Mouse (Mus musculus): ENCODE measurements around the gene Larp1. TPM values are rescaled to one million over a fixed set of nuclear protein-coding genes. Genes with fewer than 3 reads are reported as not detected.

Larp1 gene
- polyA plus RNA-seq, 1 experiment from 2014 or later: 18.5 TPM

DNA sequence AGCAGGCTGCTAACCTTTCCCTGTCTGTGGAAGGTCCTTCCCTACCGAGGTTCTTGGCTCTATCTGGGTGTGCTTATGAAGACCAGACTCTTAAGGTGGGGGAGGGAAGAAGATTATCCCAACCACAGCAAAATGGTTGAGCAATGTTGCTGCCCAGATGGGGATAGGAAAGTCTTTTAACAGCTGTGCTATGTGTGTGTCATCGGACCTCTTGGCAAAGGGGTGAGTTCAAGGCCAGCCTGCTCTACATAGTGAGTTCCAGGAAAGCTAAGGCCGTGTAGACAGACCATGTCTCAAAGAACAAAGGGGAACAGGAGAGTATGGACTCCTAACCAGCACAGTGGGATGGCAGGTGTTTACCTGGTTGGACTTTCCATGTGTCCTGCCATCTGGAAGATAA, 64.1 kb downstream of the Larp1 start:
- no peak overlapping the region for H3K9ac ChIP-seq (replicated peaks; ENCODE audit: low read depth, low read length)
- no peaks in the 10 kb centered on the region for H3K27me3 ChIP-seq (replicated peaks; ENCODE audit: control insufficient read depth, insufficient read depth, low read length)
- H3K4me1 ChIP-seq (replicated peaks; ENCODE audit: control insufficient read depth, insufficient read depth, low read length): no peaks in the 10 kb centered on the region
- no peak overlapping the region for H3K27ac ChIP-seq (ENCODE audit: low read length)
- no peaks in the 10 kb centered on the region for H3K36me3 ChIP-seq (ENCODE audit: control insufficient read depth, insufficient read depth)
- no peak for ATAC-seq
- no peaks in the 10 kb centered on the region for H3K9me3 ChIP-seq (ENCODE audit: control insufficient read depth, low read length)
- no peak overlapping the region for H3K4me2 ChIP-seq (ENCODE audit: low read length)
- whole genome bisulfite sequencing: 85% methylated on average over 3 of the region's 3 CpGs
- H3K4me3 ChIP-seq (replicated peaks; ENCODE audit: low read length): no peak overlapping the region

DNA sequence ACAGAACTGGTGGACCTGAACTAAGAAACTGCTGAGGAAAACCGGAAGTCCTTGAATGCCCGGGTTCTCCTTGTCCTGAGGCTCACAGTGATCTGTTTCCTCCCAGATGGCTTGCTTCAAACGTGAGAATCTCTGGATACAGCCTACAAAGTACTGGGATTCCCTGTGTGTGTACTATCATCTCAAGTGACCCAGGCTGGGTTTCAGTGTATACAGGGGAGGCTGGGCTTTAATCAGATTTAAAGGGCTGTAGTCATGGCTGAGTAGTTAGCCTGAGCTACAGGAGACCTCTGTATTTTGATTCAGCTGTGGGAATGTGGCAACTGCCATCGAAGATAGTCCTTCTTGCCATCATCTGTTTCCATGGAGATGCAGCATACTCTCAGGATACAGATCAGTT, 68.4 kb downstream of the Larp1 start:
- Histone ChIP-seq H3K9me3 (ENCODE audit: control insufficient read depth, low read length) (no peaks in the 10 kb centered on the region), H3K9ac (replicated peaks; ENCODE audit: low read depth, low read length) (no peak overlapping the region), H3K36me3 (ENCODE audit: control insufficient read depth, insufficient read depth) (no peaks in the 10 kb centered on the region), H3K4me2 (ENCODE audit: low read length) (no peak overlapping the region), H3K27ac (ENCODE audit: low read length) (no peak overlapping the region), H3K27me3 (replicated peaks; ENCODE audit: control insufficient read depth, insufficient read depth, low read length) (no peaks in the 10 kb centered on the region), H3K4me1 (replicated peaks; ENCODE audit: control insufficient read depth, insufficient read depth, low read length) (no peaks in the 10 kb centered on the region), H3K4me3 (replicated peaks; ENCODE audit: low read length) (no peak overlapping the region)
- ATAC-seq: no peak
- 73% methylated on average over 4 of the region's 4 CpGs for WGBS

DNA sequence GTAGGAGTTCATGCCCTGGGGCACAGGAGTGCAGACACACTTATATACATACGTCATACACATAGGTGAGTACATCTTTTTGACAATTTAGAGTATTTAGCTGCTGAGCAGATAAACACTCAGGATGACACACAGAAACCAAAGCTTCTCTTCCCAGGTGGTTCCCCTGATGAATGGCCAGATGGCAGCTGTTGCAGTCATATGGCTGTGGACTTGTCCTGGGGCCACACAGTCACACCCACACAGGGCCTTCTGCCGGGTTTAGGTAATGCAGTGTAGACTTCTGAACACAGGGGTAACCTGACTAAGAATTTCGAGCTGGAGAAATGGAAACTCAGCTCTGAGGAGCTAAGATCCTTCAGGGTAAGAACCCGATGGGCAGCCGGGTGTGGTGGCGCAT, 72.9 kb downstream of the Larp1 start:
- no peaks in the 10 kb centered on the region for H3K4me1 ChIP-seq (replicated peaks; ENCODE audit: control insufficient read depth, insufficient read depth, low read length)
- WGBS: 87% methylated on average over 6 of the region's 6 CpGs
- H3K27me3 ChIP-seq (replicated peaks; ENCODE audit: control insufficient read depth, insufficient read depth, low read length): no peaks in the 10 kb centered on the region
- H3K9me3 ChIP-seq (ENCODE audit: control insufficient read depth, low read length): no peaks in the 10 kb centered on the region
- no peak overlapping the region for H3K4me3 ChIP-seq (replicated peaks; ENCODE audit: low read length)
- no peak overlapping the region for H3K27ac ChIP-seq (ENCODE audit: low read length)
- H3K4me2 ChIP-seq (ENCODE audit: low read length): no peak overlapping the region
- H3K36me3 ChIP-seq (ENCODE audit: control insufficient read depth, insufficient read depth): no peaks in the 10 kb centered on the region
- H3K9ac ChIP-seq (replicated peaks; ENCODE audit: low read depth, low read length): no peak overlapping the region
- no peak for ATAC-seq

DNA sequence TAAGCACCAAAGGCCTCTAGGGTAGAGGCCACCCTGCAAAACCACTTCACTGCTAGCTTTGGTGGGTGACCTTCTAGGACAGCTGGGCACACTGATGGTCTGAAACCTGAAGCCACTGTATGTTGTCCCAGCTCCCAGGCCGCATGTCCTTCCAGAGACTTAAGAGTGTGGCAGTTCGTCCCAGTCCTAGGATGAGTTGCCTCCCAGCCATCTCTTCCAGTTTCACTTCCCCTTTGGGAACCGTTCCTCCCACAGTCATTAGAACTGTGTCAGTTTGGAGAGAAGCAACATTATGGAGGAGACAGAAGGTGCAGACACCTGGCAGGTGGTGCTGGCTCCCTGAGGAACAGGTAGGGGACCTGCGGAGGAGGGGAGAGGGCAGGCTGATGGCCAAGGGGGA, 83.7 kb downstream of the Larp1 start:
- H3K27ac ChIP-seq (ENCODE audit: low read length): no peak overlapping the region

DNA sequence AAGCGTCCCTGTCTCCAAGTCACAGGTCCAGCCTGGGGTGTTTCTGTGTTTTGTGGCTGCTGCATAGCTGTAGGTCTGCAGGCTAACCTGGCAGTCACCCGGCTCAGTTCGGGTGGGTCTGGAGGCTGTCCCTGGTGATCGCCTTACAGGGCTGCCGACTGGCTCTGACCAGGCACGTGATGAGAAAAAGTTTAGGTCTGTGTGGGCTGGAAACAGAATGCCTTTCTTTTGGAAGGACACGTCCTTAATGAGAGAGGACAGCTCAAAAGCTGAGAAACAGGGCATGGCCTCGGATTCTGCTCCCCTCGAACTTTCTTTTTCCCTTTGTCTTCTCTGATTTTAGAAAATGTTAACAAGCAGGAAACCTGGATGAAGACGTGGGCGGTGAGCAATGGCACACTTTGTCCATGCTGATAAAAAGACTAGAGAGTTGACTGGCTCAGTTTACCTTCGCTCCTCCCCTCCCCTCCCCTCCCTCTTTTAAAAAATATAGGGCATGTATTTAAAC, 84.2 kb downstream of the Larp1 start, which contains the start of gene Gm12248:
TSS of gene Gm12248 (minus strand) at position 114 of the 508 bp plus-strand sequence.
- Histone ChIP-seq H3K9ac (replicated peaks; ENCODE audit: low read depth, low read length) (no peak within 1 kb of the TSS), H3K9me3 (ENCODE audit: control insufficient read depth, low read length) (no peaks in the 10 kb centered on the region), H3K36me3 (ENCODE audit: control insufficient read depth, insufficient read depth) (no peaks in the 10 kb centered on the region), H3K4me3 (replicated peaks; ENCODE audit: low read length) (no peak within 1 kb of the TSS), H3K27ac (ENCODE audit: low read length) (no peak within 1 kb of the TSS), H3K4me1 (replicated peaks; ENCODE audit: control insufficient read depth, insufficient read depth, low read length) (peaks cover 4% of the 10 kb centered on the region; the same call in 1 of the 2 replicates), H3K4me2 (ENCODE audit: low read length) (no peak within 1 kb of the TSS), H3K27me3 (replicated peaks; ENCODE audit: control insufficient read depth, insufficient read depth, low read length) (no peaks in the 10 kb centered on the region)
- ATAC-seq: no peak
- 17% methylated on average over 12 of the region's 12 CpGs for WGBS

More for the DNA sequence above, 83.7 kb downstream of the Larp1 start:
- ATAC-seq: no peak
- Histone ChIP-seq H3K4me1 (replicated peaks; ENCODE audit: control insufficient read depth, insufficient read depth, low read length) (peaks cover under 1% of the 10 kb centered on the region; the same call in 1 of the 2 replicates), H3K9me3 (ENCODE audit: control insufficient read depth, low read length) (no peaks in the 10 kb centered on the region), H3K4me2 (ENCODE audit: low read length) (no peak overlapping the region), H3K4me3 (replicated peaks; ENCODE audit: low read length) (no peak overlapping the region), H3K36me3 (ENCODE audit: control insufficient read depth, insufficient read depth) (no peaks in the 10 kb centered on the region), H3K9ac (replicated peaks; ENCODE audit: low read depth, low read length) (no peak overlapping the region), H3K27me3 (replicated peaks; ENCODE audit: control insufficient read depth, insufficient read depth, low read length) (no peaks in the 10 kb centered on the region)
- WGBS: 70% methylated on average over 4 of the region's 4 CpGs

DNA sequence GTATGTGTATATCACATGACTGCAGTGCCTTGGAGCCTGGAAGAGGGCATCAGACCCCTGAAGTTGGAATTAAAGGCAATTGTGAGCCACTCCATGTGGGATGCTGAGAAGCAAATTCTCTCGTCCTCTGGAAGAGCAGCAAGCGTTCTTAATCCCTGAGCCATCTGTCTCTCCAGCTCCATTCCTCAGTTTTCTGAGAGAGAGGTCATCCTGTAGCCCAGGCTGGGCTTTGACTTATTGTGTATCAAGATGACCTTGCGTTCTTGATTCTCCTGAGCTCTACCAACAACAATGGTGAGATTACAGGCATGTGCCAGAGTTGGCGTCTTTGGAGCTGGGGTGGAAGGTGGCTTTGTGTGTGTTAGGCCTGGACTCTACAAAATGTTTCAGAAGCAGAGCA, 85.9 kb downstream of the Larp1 start:
- no peak overlapping the region for H3K4me3 ChIP-seq (replicated peaks; ENCODE audit: low read length)
- peaks cover 3% of the 10 kb centered on the region; the same call in 1 of the 2 replicates for H3K27me3 ChIP-seq (replicated peaks; ENCODE audit: control insufficient read depth, insufficient read depth, low read length)
- H3K27ac ChIP-seq (ENCODE audit: low read length): no peak overlapping the region
- H3K4me2 ChIP-seq (ENCODE audit: low read length): no peak overlapping the region
- no peak overlapping the region for H3K9ac ChIP-seq (replicated peaks; ENCODE audit: low read depth, low read length)
- no peak for ATAC-seq
- no peaks in the 10 kb centered on the region for H3K9me3 ChIP-seq (ENCODE audit: control insufficient read depth, low read length)
- peaks cover 4% of the 10 kb centered on the region; the same call in 1 of the 2 replicates for H3K4me1 ChIP-seq (replicated peaks; ENCODE audit: control insufficient read depth, insufficient read depth, low read length)
- no peaks in the 10 kb centered on the region for H3K36me3 ChIP-seq (ENCODE audit: control insufficient read depth, insufficient read depth)
- WGBS: 65% methylated on average over 4 of the region's 4 CpGs

DNA sequence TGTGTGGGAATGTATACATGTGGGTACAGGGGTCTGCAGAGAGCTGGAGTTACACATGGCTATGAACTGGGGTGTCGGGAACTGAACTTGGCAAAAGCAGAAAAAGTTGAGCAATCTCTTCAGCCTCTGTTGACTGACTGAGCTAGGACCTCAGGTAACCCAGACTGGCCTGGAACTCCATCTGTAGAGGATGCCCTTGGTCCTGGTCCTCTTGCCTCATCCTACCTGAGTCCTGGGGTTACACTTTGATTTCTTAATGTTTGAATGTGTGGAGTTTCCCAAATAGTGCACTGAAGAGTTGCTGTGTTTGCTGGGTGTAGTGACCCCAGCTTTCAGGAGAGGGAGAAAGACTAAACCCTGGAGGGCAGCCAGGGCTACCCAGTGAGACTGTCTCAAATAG, 86.7 kb downstream of the Larp1 start:
- H3K9me3 ChIP-seq (ENCODE audit: control insufficient read depth, low read length): no peaks in the 10 kb centered on the region
- H3K4me3 ChIP-seq (replicated peaks; ENCODE audit: low read length): no peak overlapping the region
- WGBS: 88% methylated on average over 1 of the region's 1 CpGs
- H3K9ac ChIP-seq (replicated peaks; ENCODE audit: low read depth, low read length): no peak overlapping the region
- ATAC-seq: no peak
- no peak overlapping the region for H3K4me2 ChIP-seq (ENCODE audit: low read length)
- peaks cover 3% of the 10 kb centered on the region; the same call in 1 of the 2 replicates for H3K27me3 ChIP-seq (replicated peaks; ENCODE audit: control insufficient read depth, insufficient read depth, low read length)
- H3K36me3 ChIP-seq (ENCODE audit: control insufficient read depth, insufficient read depth): no peaks in the 10 kb centered on the region
- H3K4me1 ChIP-seq (replicated peaks; ENCODE audit: control insufficient read depth, insufficient read depth, low read length): peaks cover 4% of the 10 kb centered on the region; the same call in 1 of the 2 replicates
- no peak overlapping the region for H3K27ac ChIP-seq (ENCODE audit: low read length)

DNA sequence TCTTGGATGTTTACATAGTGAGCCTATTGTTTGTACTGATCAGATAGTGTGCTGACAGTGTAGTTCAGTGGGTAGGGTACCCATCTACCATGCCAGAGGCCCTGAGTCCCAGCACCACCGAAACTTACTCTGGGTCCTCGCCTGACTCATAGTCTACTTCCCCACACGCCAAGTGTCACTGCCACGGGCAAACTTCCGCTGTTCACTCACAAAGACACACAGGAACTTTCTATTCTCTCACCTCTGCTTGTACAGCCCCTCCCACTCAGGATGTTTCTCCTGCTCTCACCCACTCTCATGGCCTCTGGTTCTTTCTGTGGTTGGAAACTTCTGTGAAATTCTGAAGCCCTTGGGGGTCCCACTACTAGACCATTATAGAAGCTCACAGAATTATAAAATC, 87.3 kb downstream of the Larp1 start:
- 86% methylated on average over 5 of the region's 5 CpGs for WGBS
- no peaks in the 10 kb centered on the region for H3K9me3 ChIP-seq (ENCODE audit: control insufficient read depth, low read length)
- peaks cover 3% of the 10 kb centered on the region; the same call in 1 of the 2 replicates for H3K27me3 ChIP-seq (replicated peaks; ENCODE audit: control insufficient read depth, insufficient read depth, low read length)
- no peaks in the 10 kb centered on the region for H3K36me3 ChIP-seq (ENCODE audit: control insufficient read depth, insufficient read depth)
- peaks cover 4% of the 10 kb centered on the region; the same call in 1 of the 2 replicates for H3K4me1 ChIP-seq (replicated peaks; ENCODE audit: control insufficient read depth, insufficient read depth, low read length)
- H3K4me2 ChIP-seq (ENCODE audit: low read length): no peak overlapping the region
- ATAC-seq: no peak
- H3K9ac ChIP-seq (replicated peaks; ENCODE audit: low read depth, low read length): no peak overlapping the region
- H3K27ac ChIP-seq (ENCODE audit: low read length): no peak overlapping the region
- H3K4me3 ChIP-seq (replicated peaks; ENCODE audit: low read length): no peak overlapping the region

DNA sequence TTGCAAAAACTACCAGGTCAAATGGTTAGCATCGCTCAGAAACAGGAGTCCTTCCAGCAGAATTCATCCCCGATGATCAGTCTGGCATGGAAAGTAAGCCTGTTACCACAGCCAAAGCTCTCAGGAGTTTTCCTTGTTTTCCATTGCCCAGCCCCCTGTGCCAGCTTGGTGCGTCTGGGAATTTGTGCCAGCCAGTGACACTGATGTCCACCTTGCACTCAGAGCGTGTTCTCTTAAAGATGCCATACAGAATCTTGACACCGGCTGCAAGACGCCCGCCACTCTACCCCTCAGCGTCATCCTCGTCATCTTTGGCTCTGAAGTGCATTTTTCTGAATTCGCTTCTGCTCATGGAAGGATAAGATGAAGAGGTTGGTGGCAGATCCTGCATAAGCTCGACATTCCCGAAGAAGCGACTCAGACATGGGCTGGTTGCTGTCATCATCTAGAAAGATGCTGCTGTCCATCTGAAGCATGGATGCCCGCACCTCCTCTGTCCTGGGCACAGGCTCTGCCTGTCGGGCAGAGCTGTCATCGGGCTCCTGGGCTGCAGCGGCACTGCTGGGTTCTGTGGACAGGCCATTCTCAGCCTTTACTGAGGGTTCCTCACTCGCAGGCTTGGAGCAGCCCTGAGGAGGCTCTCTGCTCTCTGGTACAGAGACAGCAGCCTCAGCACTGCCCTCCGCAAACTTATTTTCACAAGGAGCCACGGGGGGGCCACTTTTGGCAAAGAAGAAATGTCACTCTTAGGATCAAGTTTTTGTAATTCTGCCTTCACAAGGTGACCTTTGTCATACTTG, 88.2 kb downstream of the Larp1 start:
- Histone ChIP-seq H3K9ac (replicated peaks; ENCODE audit: low read depth, low read length) (no peak overlapping the region), H3K36me3 (ENCODE audit: control insufficient read depth, insufficient read depth) (no peaks in the 10 kb centered on the region), H3K4me1 (replicated peaks; ENCODE audit: control insufficient read depth, insufficient read depth, low read length) (peaks cover 4% of the 10 kb centered on the region; the same call in 1 of the 2 replicates), H3K4me2 (ENCODE audit: low read length) (peak overlapping the region; percentile 53), H3K4me3 (replicated peaks; ENCODE audit: low read length) (no peak overlapping the region), H3K9me3 (ENCODE audit: control insufficient read depth, low read length) (no peaks in the 10 kb centered on the region), H3K27ac (ENCODE audit: low read length) (no peak overlapping the region), H3K27me3 (replicated peaks; ENCODE audit: control insufficient read depth, insufficient read depth, low read length) (peaks cover 3% of the 10 kb centered on the region; the same call in 1 of the 2 replicates)
- WGBS: 47% methylated on average over 20 of the region's 20 CpGs
- no peak for ATAC-seq
